ENCODE assay signal across 9 mouse cellular contexts in the genomic region with DNA sequence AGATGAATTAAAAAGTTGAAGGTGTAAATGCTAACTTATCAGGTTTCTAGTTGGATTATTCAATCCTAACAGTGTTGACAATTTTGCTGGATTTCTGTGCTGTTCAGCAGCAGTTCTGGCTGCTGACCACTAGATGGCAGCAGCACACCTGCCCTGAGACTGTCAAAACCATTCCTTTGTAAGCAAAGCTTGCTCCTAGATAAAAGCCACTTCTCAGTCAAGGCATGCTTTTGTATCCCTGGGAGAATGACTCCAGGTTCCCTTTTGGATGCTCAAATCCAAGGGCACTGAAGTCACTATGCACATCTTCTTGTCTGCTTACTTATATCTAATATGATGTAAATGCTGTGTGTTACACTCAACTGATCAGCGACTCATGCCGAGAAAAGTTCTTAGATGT. TPM values are rescaled to one million over a fixed set of nuclear protein-coding genes. Genes with fewer than 3 reads are reported as not detected.
DNase-seq lines count a peak whose midpoint lies in the region; ATAC-seq lines count a peak whose summit lies in the region.
"Had no signal": no experiment of that assay in that cellular context is flagged by ENCODE, and none has a peak within 500 bp of the region (broad histone marks: within the 10 kb centered on the region; RNA-seq: fewer than 3 reads in every experiment).

No protein-coding gene starts in this region.

- intact Hi-C loops in left cerebral cortex, postnatal 36 days (cut with DNase I) = no loop called here

- no peak overlapping the region for H3K4me2 ChIP-seq in hindbrain, embryonic 11.5 days (replicated peaks; ENCODE audit: low read depth, low read length)
- no peak overlapping the region for H3K4me2 ChIP-seq in midbrain, embryonic 13.5 days (replicated peaks)
- H3K4me2 ChIP-seq: lung, embryonic 15.5 days had no signal

- DNase-seq in right cerebral cortex, adult 18-20 months = peak; percentile 54
- DNase-seq in right cerebral cortex, postnatal 36 days (ENCODE audit: low spot score in 2 of 2) = no peak
- peak; percentile 34 to 48 for DNase-seq in adrenal gland, adult 18-20 months (ENCODE audit: low spot score in 2 of 2)
- DNase-seq in embryo, embryonic 10 days (ENCODE audit: low spot score) = peak; percentile 74
- DNase-seq in hindbrain, embryonic 11.5 days (ENCODE audit: low spot score) = peak; percentile 71
- peak; percentile 31 to 50 for DNase-seq in left cerebral cortex, postnatal 36 days (ENCODE audit: low spot score in 2 of 2)
- peak; percentile 54 for DNase-seq in thymus, postnatal 0 days (ENCODE audit: low spot score)

- H3K9ac ChIP-seq in hindbrain, embryonic 11.5 days (ENCODE audit: low read depth, low read length) = no peak overlapping the region
- H3K9ac ChIP-seq in midbrain, embryonic 13.5 days (replicated peaks) = no peak overlapping the region
- H3K9ac ChIP-seq: lung, embryonic 15.5 days had no signal

- no peaks in the 10 kb centered on the region for H3K9me3 ChIP-seq in hindbrain, embryonic 11.5 days (ENCODE audit: control insufficient read depth, low read length)
- no peaks in the 10 kb centered on the region for H3K9me3 ChIP-seq in midbrain, embryonic 13.5 days
- H3K9me3 ChIP-seq: lung, embryonic 15.5 days had no signal

- peak; percentile 54; the same call in 1 of the 2 replicates for ATAC-seq in hindbrain, embryonic 11.5 days (ENCODE audit: low FRiP score)
- ATAC-seq in midbrain, embryonic 13.5 days = peak; percentile 77

- peaks cover 10% of the 10 kb centered on the region; the same call in 1 of the 2 replicates for H3K36me3 ChIP-seq in hindbrain, embryonic 11.5 days (ENCODE audit: control insufficient read depth, insufficient read depth, low read length)
- peaks cover 83% of the 10 kb centered on the region for H3K36me3 ChIP-seq in midbrain, embryonic 13.5 days

- H3K27ac ChIP-seq in hindbrain, embryonic 11.5 days (ENCODE audit: low read depth, low read length) = no peak overlapping the region
- H3K27ac ChIP-seq in midbrain, embryonic 13.5 days = peak overlapping the region; percentile 54; the same call in 1 of the 2 replicates
- H3K27ac ChIP-seq: lung, embryonic 15.5 days had no signal

- H3K4me1 ChIP-seq in hindbrain, embryonic 11.5 days (replicated peaks; ENCODE audit: control insufficient read depth, insufficient read depth, low read length) = no peaks in the 10 kb centered on the region
- H3K4me1 ChIP-seq in midbrain, embryonic 13.5 days (replicated peaks) = no peaks in the 10 kb centered on the region
- H3K4me1 ChIP-seq: lung, embryonic 15.5 days had no signal

- WGBS in hindbrain, embryonic 11.5 days = 94% methylated on average over 2 of the region's 2 CpGs
- WGBS in midbrain, embryonic 13.5 days = 94% methylated on average over 2 of the region's 2 CpGs

- H3K4me3 ChIP-seq in hindbrain, embryonic 11.5 days (ENCODE audit: low read depth, low read length) = no peak overlapping the region
- no peak overlapping the region for H3K4me3 ChIP-seq in midbrain, embryonic 13.5 days (replicated peaks)
- H3K4me3 ChIP-seq: lung, embryonic 15.5 days had no signal

- no peaks in the 10 kb centered on the region for H3K27me3 ChIP-seq in hindbrain, embryonic 11.5 days (ENCODE audit: control insufficient read depth, insufficient read depth, low read length)
- H3K27me3 ChIP-seq in midbrain, embryonic 13.5 days = no peaks in the 10 kb centered on the region
- H3K27me3 ChIP-seq: lung, embryonic 15.5 days had no signal

RNA-seq across cellular contexts. Expression of a gene that starts 20.3 kb away (rescaled TPM):
- 10 to 100 TPM; 27.2 to 29.1 TPM for total RNA-seq in adrenal gland, adult 18-20 months (2021)
- polyA plus RNA-seq in hindbrain, embryonic 11.5 days (2014; fragmentation: Nextera tagmentation; extraction: Ambion mirVana) = 4.6 and 8.7 TPM in 2 replicates
- 10 to 100 TPM; 61.1 to 68.9 TPM for total RNA-seq in left cerebral cortex, postnatal 36 days (2021)
- 3.7 and 3.9 TPM in 2 replicates for polyA plus RNA-seq in midbrain, embryonic 13.5 days (2015; fragmentation: Nextera tagmentation; extraction: Ambion mirVana)
- 2.1 and 2.3 TPM in 2 replicates for polyA plus RNA-seq in thymus, postnatal 0 days (2015; fragmentation: Nextera tagmentation; extraction: Ambion mirVana)

RNA-seq across cellular contexts. Expression of a gene that starts 35.1 kb away (rescaled TPM):
- total RNA-seq in adrenal gland, adult 18-20 months (2021) = 1 to 10 TPM; 2.8 to 2.9 TPM
- polyA plus RNA-seq in hindbrain, embryonic 11.5 days (2014; fragmentation: Nextera tagmentation; extraction: Ambion mirVana) = 95.9 and 105 TPM in 2 replicates
- 1 to 10 TPM; 4.3 to 6.1 TPM for total RNA-seq in left cerebral cortex, postnatal 36 days (2021)
- 37.3 and 38.0 TPM in 2 replicates for polyA plus RNA-seq in midbrain, embryonic 13.5 days (2015; fragmentation: Nextera tagmentation; extraction: Ambion mirVana)
- polyA plus RNA-seq in thymus, postnatal 0 days (2015; fragmentation: Nextera tagmentation; extraction: Ambion mirVana) = 32.5 and 33.7 TPM in 2 replicates

RNA-seq across cellular contexts. Expression of a gene that starts 49.0 kb away (rescaled TPM):
- total RNA-seq in adrenal gland, adult 18-20 months (2021) = 10 to 100 TPM; 47.1 to 75.0 TPM
- 32.9 and 38.0 TPM in 2 replicates for polyA plus RNA-seq in hindbrain, embryonic 11.5 days (2014; fragmentation: Nextera tagmentation; extraction: Ambion mirVana)
- 10 to 100 TPM; 47.6 to 48.2 TPM for total RNA-seq in left cerebral cortex, postnatal 36 days (2021)
- 27.2 and 27.4 TPM in 2 replicates for polyA plus RNA-seq in midbrain, embryonic 13.5 days (2015; fragmentation: Nextera tagmentation; extraction: Ambion mirVana)
- 15.4 and 17.6 TPM in 2 replicates for polyA plus RNA-seq in thymus, postnatal 0 days (2015; fragmentation: Nextera tagmentation; extraction: Ambion mirVana)

Comparison
In these comparisons a context has a peak if more than half of its experiments do, and no peak if none do; other contexts are left out.
1. DNase-seq: peak in right cerebral cortex, adult 18-20 months (single experiment), adrenal gland, adult 18-20 months (2 of 2), embryo, embryonic 10 days (single experiment), hindbrain, embryonic 11.5 days (single experiment), left cerebral cortex, postnatal 36 days (2 of 2) and thymus, postnatal 0 days (single experiment); none in right cerebral cortex, postnatal 36 days (0 of 2).